Mouse (Mus musculus) ES-Bruce4 (cell line): ENCODE measurements around the gene Gm45140.

Experiments
- CTCF ChIP-seq: IDR thresholded peaks from one replicate; pipeline ENCODE4 v1.8.1; 2011; ENCODE audit warnings: low read depth, low read length
- EP300 ChIP-seq: IDR thresholded peaks from 2 replicates; pipeline ENCODE4 v1.6.1; 2011; ENCODE audit warnings: low read depth, low read length; ENCODE audit not compliant: insufficient read depth

- TF ChIP-seq CTCF (no peak), EP300 (no peak)
Measured at GRCm38 (mm10) chr6:87791826-87792225, 43.8 kb downstream of the Gm45140 start.
